Mouse (Mus musculus): ENCODE data around the gene Tacr2.
A peak's percentile ranks its signal among the peaks of the same experiment; 100 is the strongest.

Tacr2 gene

GRCm38 (mm10) chr10:62305090-62305489, 52.9 kb downstream of the Tacr2 start:
- DNase-seq: no peak

- peak; percentile 17 to 36 for DNase-seq
Measured at GRCm38 (mm10) chr10:62306483-62306882, 54.2 kb downstream of the Tacr2 start.

GRCm38 (mm10) chr10:62308896-62309491, 56.8 kb downstream of the Tacr2 start:
- no peak for DNase-seq

- peak in 1 of 2 experiments; percentile 27 for DNase-seq
Measured at GRCm38 (mm10) chr10:62309593-62309992, 57.4 kb downstream of the Tacr2 start.

- DNase-seq: no peak
Measured at GRCm38 (mm10) chr10:62310259-62311039, 58.2 kb downstream of the Tacr2 start.

GRCm38 (mm10) chr10:62311464-62311863, 59.2 kb downstream of the Tacr2 start:
- peak; percentile 74 to 81 for DNase-seq

GRCm38 (mm10) chr10:62313140-62313539, 60.9 kb downstream of the Tacr2 start:
- DNase-seq: no peak

GRCm38 (mm10) chr10:62313885-62314424, 61.7 kb downstream of the Tacr2 start:
- peak; percentile 58 to 71 for DNase-seq
